Mouse (Mus musculus) brown adipose tissue, adult 24 weeks (tissue): ENCODE data around the gene Akap17b. TPM values are rescaled to one million over a fixed set of nuclear protein-coding genes. Genes with fewer than 3 reads are reported as not detected.

ENCODE experiments used
- H3K27ac ChIP-seq: fragments of 200-500 bp; replicated peaks from 2 replicates; pipeline ENCODE4 v1.5.1; 2012; ENCODE audit warnings: low read depth, mild to moderate bottlenecking, low read length
- H3K4me1 ChIP-seq: fragments of 200-500 bp; 2 replicates; pipeline ENCODE4 v1.6.1; 2012; ENCODE audit warnings: low read length, mixed read lengths; ENCODE audit not compliant: control insufficient read depth, insufficient read depth, insufficient read length
- H3K4me3 ChIP-seq: fragments of 200-500 bp; 2 replicates; pipeline ENCODE4 v1.5.1; 2012; ENCODE audit warnings: low read depth, mild to moderate bottlenecking, low read length, moderate library complexity; ENCODE audit not compliant: insufficient read depth
- polyA plus RNA-seq: library from polyadenylated mRNA; stranded (reverse); fragments of >200 nt; gene quantifications from 2 replicates; pipeline ENCODE4 v1.2.4, GENCODE M21; 2012; ENCODE audit not compliant: missing spikeins, insufficient read depth, insufficient read length

Akap17b gene
- polyA plus RNA-seq = 0.63 and 0.79 TPM in 2 replicates

- no peaks in the 10 kb centered on the region; the same call in 1 of the 2 replicates for H3K4me1 ChIP-seq
- peak within 1 kb of the TSS; percentile 80 for H3K4me3 ChIP-seq
- no peak within 1 kb of the TSS for H3K27ac ChIP-seq
Observed at GRCm38 (mm10) chrX:36644657-36645551, at the start of gene Akap17b. Gene Akap17b (minus strand): TSS chrX:36645395.

DNA sequence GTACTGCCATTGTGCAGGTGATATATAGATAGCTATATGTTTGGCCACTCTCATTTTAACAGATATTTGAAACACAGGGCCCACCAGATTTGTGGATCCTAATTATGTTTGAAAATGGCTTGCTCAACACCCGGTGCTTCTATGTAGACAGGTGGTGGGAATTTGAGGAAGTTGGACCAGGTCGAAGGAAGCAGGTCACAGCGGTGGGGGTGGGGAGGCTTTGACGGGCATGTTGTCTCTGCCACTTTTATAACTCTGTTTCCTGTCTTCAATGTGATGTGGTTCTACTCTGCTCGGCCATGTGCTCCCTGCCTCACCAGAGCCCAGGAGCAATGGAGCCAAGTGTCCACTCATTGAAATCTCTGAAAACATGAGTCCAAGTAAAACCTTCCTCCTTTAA lies 46.2 kb upstream of the Akap17b start:
- Histone ChIP-seq H3K4me1 (no peaks in the 10 kb centered on the region), H3K4me3 (no peak overlapping the region), H3K27ac (no peak overlapping the region)

GRCm38 (mm10) chrX:36689655-36690054 lies 44.5 kb upstream of the Akap17b start:
- Histone ChIP-seq H3K4me3 (no peak overlapping the region), H3K4me1 (no peaks in the 10 kb centered on the region), H3K27ac (no peak overlapping the region)

DNA sequence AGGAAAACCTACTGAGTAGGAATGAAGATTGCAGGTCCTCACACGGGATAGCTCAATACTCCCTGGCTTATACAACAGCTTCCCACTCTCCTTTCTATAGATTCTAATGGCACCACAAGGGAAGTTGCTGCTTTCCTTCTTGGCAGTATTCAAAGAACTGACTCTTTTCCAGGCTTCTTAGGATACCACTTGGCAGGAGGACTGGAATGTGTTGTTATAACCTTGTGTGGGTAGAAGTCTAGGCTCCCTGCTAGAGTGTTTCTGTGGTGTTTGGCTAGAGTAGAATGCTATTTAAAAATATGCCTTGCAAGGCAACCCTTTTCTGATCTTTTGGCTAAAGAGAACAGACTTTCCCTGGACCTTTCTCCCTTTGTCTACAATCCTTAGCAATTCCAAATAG lies 31.6 kb upstream of the Akap17b start:
- H3K27ac ChIP-seq = no peak overlapping the region
- no peaks in the 10 kb centered on the region for H3K4me1 ChIP-seq
- no peak overlapping the region for H3K4me3 ChIP-seq

DNA sequence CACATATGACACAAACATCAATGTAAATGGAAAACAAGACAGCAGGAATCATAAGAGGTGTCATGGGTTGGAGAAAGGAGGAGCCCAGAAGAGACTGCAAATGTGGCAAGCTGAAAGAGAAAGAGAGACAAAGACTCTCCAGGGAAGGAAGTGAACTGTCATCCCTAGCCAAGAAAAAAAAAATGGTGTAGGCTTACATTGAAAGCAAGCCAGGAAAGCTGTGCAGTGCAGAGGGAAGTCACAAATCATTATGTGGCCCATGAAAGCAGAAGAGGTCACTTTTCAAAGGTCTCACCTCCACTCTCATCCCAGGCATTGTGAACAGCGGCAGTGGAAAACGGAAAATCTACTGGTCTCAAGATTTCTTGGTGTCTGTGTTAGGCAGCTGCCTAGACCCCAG lies 27.5 kb upstream of the Akap17b start:
- Histone ChIP-seq H3K4me1 (no peaks in the 10 kb centered on the region), H3K4me3 (no peak overlapping the region), H3K27ac (no peak overlapping the region)

DNA sequence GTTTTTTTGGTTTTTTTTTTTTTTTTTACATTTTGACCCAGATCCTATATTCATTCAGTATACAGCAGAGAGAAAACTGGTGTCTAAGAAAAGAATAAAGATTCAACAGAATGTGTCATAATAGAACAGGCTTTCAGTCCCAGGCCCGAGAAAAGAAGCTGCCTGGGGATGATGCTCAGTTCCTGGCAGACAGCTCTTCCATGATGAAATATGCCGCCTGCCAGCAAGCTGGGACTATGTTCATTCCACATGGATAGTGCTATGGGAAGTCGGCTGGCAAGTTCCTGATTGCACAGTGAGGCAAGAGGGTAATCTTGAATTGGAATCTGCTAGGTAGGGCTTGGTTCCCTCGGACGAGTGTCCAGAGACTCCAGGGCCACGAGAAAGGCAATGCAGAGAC lies 5.1 kb downstream of the Akap17b start:
- no peak overlapping the region for H3K27ac ChIP-seq
- no peak overlapping the region for H3K4me3 ChIP-seq
- no peaks in the 10 kb centered on the region; the same call in 1 of the 2 replicates for H3K4me1 ChIP-seq

DNA sequence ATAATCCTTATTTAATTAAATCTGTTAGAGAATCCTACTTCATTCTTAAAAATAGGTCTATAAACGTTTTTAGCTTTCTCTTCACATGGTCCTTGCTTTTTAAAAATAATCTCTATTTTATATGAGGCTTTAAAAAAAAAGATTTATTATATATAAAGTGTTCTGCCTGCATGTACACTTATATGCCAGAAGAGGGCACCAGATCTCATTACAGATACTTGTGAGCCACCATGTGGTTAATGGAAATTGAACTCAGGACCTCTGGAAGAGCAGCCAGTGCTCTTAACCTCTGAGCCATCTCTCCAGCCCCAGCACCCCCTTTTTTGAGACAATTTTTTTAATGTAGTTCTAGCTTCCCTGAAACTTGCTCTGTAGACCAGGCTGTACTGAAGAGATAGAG lies 14.4 kb downstream of the Akap17b start:
- Histone ChIP-seq H3K4me3 (no peak overlapping the region), H3K27ac (no peak overlapping the region), H3K4me1 (no peaks in the 10 kb centered on the region)

DNA sequence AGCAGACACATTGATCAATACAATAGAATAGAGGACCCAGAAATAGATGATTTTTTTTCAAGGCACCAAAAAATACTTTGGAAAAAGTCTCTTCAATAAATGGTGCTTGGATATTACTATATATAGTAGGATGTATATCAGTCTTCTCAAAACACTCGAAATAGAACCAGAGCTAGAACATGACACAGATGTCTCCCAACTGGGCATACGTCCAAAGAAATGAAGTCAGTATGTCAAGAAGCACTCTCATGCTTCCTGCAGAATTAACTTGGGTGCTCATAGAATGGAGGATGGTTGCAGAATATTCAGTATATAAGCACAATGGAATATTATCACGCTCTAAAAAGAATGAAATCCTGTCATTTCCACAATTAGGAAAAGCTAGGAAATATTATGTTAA lies 17.1 kb downstream of the Akap17b start:
- Histone ChIP-seq H3K27ac (no peak overlapping the region), H3K4me3 (no peak overlapping the region), H3K4me1 (no peaks in the 10 kb centered on the region)

DNA sequence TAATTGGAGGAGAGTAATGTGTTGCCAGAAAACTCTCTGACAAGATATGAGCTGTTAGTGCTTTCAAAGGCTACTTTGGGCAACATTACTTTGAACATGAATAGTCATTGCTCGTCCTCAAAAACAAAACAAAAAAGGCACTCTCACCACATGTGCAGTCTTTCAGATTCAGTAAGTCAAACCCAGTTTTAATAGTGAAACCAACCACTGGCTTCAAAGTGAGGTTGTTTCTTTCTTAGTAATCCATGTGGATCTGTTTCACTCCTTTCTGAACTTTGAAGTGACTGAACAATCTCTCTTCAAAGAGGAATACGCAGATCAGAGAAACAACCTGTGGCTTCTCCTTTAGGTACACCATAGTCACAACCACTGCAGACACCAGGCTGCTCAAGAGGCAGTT lies 36.1 kb downstream of the Akap17b start:
- Histone ChIP-seq H3K27ac (no peak overlapping the region), H3K4me3 (no peak overlapping the region), H3K4me1 (no peaks in the 10 kb centered on the region)

DNA sequence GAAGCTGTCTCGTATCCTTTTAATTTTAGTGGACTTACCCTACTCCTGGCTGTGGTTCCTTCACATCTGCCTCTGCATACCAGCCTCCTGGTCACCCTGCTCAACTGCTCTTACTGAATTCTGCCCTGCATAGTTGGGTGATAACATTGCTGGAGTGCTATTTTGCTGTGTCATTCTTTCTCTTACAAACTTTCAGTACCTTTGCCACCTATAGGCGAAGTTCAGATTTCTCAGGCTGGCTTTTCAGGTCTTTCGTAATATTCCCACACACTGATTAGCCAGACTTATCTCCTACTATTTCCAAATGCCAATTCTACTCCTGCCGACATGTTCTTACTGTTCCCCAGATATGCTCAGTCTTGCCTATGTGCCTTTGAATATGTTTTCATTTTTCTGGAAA lies 41.2 kb downstream of the Akap17b start:
- no peak overlapping the region for H3K27ac ChIP-seq
- H3K4me1 ChIP-seq = peaks cover 3% of the 10 kb centered on the region; the same call in 1 of the 2 replicates
- no peak overlapping the region for H3K4me3 ChIP-seq

DNA sequence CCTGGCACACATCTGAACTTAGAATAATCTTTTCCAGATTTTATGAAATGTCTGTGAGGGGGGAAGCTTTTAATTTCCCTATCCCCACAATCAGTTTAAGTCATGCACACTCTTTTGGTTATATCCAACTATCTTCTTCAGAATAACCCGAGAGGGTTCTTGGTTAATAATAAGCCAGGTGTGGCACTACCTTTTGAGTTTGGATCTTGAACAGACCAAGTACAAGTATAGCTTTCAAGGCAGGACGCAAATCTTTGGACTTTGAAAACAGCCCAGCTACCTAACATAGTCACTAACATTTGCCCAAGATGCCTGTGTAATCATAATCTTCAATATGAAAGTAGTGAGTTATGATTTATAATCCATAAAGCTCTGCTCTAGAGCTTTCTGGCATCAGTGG lies 42.3 kb downstream of the Akap17b start:
- Histone ChIP-seq H3K4me1 (peaks cover 3% of the 10 kb centered on the region; the same call in 1 of the 2 replicates), H3K27ac (no peak overlapping the region), H3K4me3 (no peak overlapping the region)

- Histone ChIP-seq H3K4me3 (no peak overlapping the region), H3K27ac (no peak overlapping the region), H3K4me1 (peaks cover 3% of the 10 kb centered on the region; the same call in 1 of the 2 replicates)
Observed at GRCm38 (mm10) chrX:36600066-36600465, 45.1 kb downstream of the Akap17b start.

DNA sequence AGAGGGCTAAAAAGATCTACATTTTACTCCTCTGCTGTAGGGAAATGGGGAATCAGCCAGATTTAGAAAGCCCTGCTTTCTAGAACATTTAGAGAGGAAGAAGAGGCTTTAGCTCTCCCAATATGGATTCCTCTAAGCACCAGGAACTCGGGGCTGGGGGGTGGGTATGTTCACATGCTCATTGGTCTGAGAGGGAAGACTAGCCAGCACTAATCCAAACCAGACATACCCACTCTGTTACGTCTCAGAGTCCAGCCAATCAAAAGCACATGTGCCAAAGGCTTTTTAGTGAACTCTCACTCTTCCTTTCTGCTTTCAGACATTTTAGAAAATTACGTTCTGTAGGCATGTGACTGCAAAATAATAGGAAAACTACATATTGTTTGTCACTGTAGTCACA lies 45.5 kb downstream of the Akap17b start:
- Histone ChIP-seq H3K4me3 (no peak overlapping the region), H3K27ac (no peak overlapping the region), H3K4me1 (peaks cover 3% of the 10 kb centered on the region; the same call in 1 of the 2 replicates)

GRCm38 (mm10) chrX:36598861-36599344 lies 46.3 kb downstream of the Akap17b start:
- peaks cover 3% of the 10 kb centered on the region; the same call in 1 of the 2 replicates for H3K4me1 ChIP-seq
- H3K4me3 ChIP-seq = peak overlapping the region; percentile 99
- no peak overlapping the region; the same call in 1 of the 2 replicates for H3K27ac ChIP-seq

- Histone ChIP-seq H3K4me1 (peaks cover 3% of the 10 kb centered on the region; the same call in 1 of the 2 replicates), H3K27ac (peak overlapping the region; percentile 96), H3K4me3 (peak overlapping the region; percentile 99)
Observed at GRCm38 (mm10) chrX:36598390-36598810, 46.8 kb downstream of the Akap17b start.
